Mouse (Mus musculus) retina, adult 2 months (tissue): Measurements from ENCODE around the gene Tmc6.
A peak's percentile ranks its signal among the peaks of the same experiment; 100 is the strongest.
"Not testable (repeated sequence)": the region's sequence is repeated elsewhere in the genome, so short reads cannot be mapped to it uniquely, and the experiment has no call there.

Experiments
- DNase-seq: peaks from one replicate; pipeline ENCODE4 v3.0.0-alpha.2; 2012; ENCODE audit warnings: low read depth, low spot score

The Tmc6 gene

DNA sequence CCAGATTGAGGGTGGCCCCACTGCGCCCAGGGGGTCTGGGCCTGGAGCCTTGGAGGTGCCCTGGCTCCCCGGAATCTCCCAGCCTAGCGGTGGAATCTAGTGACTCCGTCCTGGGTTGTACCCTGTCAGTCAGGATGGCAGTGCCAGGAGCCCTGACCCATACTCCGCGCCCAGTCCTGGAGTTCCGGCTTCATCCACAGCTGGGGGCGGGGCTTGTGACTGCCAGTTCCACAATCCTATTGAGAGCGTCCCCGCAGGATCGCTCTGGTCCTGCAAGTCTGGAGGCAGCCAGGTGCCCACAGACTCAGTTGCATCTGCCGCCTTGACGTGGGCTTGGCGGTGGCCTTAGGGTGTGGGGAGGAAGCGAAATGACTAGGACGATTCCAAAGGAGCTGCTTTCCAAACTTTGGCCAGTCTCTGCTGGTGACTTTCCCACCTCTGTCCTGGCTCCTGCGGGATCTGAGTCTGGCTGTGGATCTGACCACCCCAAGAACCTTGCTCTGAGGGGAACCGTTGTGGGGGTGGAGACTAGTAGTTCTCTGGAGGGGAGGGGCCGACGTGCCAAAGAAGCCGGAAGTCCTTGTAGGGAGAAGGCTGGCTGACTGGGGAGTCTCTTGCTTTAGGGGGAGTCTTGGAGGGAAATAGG lies 28.5 kb upstream of the Tmc6 start:
- peak; percentile 56 for DNase-seq

- DNase-seq: no peak
Measured at GRCm38 (mm10) chr11:117809407-117810311, 27.7 kb upstream of the Tmc6 start, which contains the start of the genes Gm20708 and Syngr2. TSS of gene Gm20708 (plus strand) at chr11:117809668. TSS of gene Syngr2 (plus strand) at chr11:117809668.

DNA sequence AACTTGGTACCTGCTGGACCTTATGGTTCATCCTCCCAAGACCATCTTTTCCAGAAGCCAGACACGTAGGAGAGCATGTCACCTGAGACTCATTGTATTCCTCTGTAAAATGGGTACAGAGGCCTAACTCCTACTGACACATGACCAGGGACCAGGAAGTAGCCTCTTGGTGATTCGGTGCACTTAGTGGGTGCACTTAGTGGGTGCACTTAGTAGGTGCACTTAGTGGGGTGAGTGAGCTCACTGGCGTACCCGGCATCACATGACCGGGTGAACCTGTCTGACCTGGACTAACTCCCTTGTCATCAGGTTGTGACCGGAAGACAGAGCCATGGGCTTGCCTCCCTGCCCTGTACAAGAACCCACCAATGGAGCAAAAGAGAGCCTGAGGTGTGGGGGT lies 24.8 kb upstream of the Tmc6 start:
- DNase-seq: no peak

DNA sequence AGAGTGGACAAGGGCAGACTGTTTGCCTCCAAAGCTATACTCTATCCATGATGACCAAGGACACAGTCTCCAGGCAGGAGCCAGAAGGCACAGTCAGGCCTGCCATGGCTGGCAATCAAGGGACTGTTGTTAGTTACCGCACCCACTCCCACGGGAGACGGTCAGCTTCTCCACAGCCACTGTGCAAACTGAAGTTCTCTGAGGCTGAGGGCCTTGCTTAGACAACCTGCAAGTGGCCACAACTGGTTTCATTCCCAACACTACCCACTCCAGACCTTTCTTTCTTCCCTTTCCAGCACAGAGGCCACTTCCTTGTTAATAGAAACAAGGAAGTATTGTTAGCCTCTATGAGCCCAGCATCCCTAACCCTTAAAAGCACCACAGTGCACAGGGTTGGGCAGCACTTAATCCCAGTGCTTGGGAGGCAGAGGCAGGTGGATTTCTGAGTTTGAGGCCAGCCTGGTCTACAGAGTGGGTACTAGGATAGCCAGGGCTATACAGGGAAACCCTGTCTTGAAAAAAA lies 21.2 kb upstream of the Tmc6 start:
- no peak for DNase-seq

DNA sequence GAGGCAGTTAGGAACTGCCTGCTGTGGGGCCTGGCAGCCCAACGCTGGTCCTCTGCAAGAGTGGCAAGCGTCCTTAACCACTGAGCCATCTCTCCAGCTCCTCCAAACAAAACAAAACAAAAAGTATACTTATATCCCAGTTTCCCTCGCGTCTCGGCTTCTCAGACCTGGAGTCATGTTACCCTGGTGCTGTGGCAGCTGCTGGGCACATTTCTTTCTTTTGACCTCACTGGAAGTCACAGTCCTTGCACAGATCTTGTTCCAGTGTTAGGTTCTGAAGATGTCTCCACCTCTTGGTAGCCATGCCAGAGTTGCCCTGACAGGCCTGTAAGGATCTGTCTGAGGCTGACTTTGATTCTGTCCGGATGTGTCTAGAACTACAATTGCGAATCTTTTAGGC lies 19.7 kb upstream of the Tmc6 start:
- DNase-seq: no peak

GRCm38 (mm10) chr11:117800038-117800437 lies 18.0 kb upstream of the Tmc6 start:
- no peak for DNase-seq

DNA sequence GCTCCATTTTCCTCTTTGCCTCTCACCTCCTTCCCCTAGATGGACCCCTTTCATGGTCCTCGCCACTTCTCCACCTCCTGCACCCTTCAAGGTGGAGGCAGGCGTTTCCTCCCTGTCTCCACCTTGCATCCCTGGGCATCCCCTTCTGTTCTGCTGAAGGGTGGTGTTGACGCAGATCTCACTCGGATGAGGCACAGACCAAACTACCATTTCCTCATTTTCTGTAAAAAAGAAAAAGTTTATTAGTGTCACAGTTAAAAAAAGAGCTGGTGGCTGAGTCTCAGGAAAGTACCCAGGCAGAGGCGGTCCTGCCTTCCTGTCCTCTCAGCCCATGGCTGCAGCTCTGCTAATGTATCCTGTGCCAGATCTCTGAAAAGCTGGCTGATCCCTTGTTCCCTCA lies 17.2 kb upstream of the Tmc6 start:
- DNase-seq: no peak

- DNase-seq: no peak
Measured at GRCm38 (mm10) chr11:117798160-117798541, 16.2 kb upstream of the Tmc6 start.

DNA sequence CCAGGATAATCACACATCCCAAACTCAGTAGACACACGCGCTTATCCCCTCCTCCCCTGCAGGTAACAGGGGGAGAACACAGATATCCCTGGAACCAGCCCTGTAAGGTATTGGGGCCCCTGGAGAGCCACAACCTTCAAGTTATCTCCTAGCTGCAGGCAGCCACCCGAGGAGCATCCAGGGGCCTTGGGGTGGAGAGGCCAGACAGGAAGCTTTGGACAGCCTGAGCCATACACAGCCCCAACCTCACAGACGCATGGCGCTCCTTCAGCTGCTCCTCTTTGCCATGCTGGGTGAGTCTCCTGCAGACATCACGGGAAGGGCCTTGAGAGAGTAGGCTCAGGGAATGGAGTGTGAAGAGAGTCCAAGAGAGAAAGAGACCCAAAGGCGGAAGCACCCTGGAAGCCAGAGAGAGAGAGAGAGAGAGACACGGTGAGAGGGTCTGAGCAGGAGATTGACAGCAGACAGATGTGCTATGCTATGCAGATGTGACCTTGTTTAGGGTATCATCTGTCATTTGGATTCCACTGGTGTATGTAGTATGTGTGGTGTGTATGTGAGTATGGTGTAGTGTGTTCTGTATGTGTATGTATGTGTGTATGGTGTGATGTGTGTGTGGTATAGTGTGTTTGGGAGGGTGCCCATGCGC lies 15.6 kb upstream of the Tmc6 start, which contains the start of gene 6030468B19Rik:
Gene 6030468B19Rik, plus strand, starts transcription at position 150 of the 649 bp plus-strand sequence.
- no peak for DNase-seq

- no peak for DNase-seq
Measured at GRCm38 (mm10) chr11:117796954-117797353, 15.0 kb upstream of the Tmc6 start.

DNA sequence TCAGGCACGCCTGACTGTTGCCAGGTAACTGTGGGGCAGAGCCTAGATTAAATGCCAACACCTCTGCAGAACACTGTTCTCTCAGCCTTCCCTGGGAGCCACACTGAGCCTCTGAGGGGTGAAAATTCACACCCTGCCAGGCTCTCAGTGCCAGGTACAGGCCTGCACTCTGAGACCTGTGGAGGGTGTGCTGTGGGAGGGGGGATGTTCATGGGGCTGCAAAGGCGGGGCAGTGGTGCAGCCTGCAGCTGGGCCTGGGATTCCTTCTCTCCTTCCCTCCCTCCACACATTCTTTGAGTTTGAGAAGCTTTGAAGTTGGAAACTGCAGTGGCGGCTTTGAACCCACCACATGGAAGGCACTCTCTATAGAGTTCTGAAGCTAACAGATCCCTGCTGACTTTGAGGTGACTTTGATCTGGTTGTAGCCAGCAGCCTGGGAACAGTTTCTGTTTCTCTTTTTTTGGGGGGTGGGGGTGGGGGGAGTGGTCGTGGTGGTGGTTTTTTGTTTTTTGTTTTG lies 12.1 kb upstream of the Tmc6 start:
- DNase-seq: no peak

GRCm38 (mm10) chr11:117792281-117792888 lies 10.4 kb upstream of the Tmc6 start:
- DNase-seq: no peak

GRCm38 (mm10) chr11:117791441-117791761 lies 9.4 kb upstream of the Tmc6 start:
- no peak for DNase-seq

GRCm38 (mm10) chr11:117790703-117791440 lies 8.9 kb upstream of the Tmc6 start:
- no peak for DNase-seq

GRCm38 (mm10) chr11:117790286-117790685 lies 8.3 kb upstream of the Tmc6 start:
- DNase-seq: no peak

DNA sequence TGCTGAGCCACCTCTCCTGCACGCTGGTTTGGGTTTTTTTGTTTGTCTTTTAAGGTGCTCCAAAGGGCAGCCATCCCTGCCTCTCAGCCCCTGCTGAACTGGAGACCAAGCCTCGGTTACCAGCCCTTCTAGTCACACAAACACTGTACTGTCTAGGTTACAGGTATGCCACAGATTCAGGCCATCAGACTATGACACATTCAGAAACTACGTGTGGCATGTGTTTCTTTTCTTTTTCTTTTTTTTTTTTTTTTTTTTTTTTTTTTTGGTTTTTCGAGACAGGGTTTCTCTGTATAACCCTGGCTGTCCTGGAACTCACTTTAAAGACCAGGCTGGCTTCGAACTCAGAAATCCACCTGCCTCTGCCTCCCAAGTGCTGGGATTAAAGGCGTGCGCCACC lies 6.5 kb upstream of the Tmc6 start:
- not testable (repeated sequence) for DNase-seq

DNA sequence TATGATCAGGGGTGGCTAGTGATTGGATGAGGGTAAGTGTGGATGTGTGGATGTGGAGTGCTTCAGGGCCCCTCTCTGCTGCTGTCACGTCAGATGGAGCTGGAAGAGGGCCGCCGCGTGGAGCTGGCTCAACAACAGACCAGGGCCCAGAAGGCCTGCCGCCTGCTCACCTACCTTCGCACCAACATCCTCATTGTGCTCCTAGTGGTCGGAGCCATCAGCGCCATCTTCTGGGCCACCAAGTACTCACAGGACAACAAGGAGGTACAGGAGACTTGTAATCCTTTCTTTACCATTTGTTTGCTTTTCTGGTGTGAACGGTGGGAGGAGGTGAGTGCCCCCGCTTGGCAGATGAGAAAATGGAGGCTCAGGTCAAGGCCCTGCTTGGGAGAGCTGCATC lies 4.3 kb upstream of the Tmc6 start:
- DNase-seq: no peak

- DNase-seq: no peak
Measured at GRCm38 (mm10) chr11:117783683-117784309, 1.8 kb upstream of the Tmc6 start.

DNA sequence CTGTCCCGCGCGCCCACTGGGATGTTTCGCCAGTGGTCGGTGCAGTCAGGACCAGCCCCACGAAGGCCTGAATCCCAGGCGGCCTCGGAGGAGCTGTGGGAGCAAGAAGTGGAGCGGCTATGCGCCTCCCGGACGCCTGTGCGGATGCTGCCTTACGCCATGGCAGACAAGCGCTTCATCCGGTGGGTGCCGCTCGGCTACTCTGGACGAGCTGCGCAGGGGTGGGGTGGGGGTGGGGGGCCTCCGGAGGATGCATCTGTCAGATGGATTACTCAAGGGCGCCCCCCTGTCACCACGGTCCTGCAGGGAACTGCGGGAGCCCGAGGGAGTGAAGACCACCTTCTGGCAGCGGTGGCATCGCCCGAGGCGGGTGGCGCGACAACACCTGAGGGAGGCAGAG lies 1.1 kb upstream of the Tmc6 start:
- DNase-seq: no peak

- no peak for DNase-seq
Measured at GRCm38 (mm10) chr11:117782705-117783034, 672 bp upstream of the Tmc6 start.
